Mouse (Mus musculus) lung, adult 2 months (tissue): ENCODE results near the gene Cys1.

Experiments
- CTCF ChIP-seq: fragments of 200-500 bp; IDR thresholded peaks from 2 replicates; pipeline ENCODE4 v1.5.1; 2011; ENCODE audit warnings: mild to moderate bottlenecking, low read length, control low read depth; ENCODE audit not compliant: insufficient read depth
- POLR2A ChIP-seq: fragments of 200-500 bp; IDR thresholded peaks from 2 replicates; pipeline ENCODE4 v1.6.1; 2011; ENCODE audit warnings: low read depth, mild to moderate bottlenecking, control low read depth, low read length, borderline replicate concordance; ENCODE audit errors: extremely low read depth

- no peak for TF ChIP-seq CTCF
- TF ChIP-seq POLR2A, result no peak
These were observed 18.0 kb upstream of the Cys1 start for GRCm38 (mm10) chr12:24699578-24699977.
